Mouse (Mus musculus) MEL-GATA-1-ER (cell line): ENCODE measurements around the gene Qars.

ENCODE experiments used
- DNase-seq: peaks from one replicate; pipeline ENCODE4 v3.0.0-alpha.2; 2012; ENCODE audit warnings: low read depth; ENCODE audit errors: extremely low read depth

The Qars gene

DNA sequence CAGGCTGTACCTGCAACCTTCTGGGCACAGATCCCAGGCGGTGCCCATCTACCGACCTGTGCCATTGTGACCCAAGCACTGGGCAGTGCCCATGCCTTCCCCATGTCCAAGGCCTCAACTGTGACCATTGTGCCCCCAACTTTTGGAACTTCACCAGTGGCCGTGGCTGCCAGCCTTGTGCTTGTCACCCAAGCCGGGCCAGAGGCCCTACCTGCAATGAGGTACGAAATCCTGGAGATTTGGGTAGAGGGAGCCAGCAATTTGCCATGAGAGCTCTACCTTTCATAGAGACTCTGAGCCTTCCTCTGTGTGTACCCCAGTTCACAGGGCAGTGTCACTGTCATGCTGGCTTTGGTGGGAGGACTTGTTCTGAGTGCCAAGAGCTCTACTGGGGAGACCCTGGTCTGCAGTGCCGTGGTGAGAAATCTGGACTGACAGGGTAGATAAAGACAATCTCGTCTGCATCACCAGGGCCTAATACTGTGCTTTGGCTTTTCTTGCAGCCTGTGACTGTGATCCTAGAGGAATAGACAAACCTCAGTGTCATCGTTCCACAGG, 20.5 kb upstream of the Qars start:
- DNase-seq, result no peak

DNA sequence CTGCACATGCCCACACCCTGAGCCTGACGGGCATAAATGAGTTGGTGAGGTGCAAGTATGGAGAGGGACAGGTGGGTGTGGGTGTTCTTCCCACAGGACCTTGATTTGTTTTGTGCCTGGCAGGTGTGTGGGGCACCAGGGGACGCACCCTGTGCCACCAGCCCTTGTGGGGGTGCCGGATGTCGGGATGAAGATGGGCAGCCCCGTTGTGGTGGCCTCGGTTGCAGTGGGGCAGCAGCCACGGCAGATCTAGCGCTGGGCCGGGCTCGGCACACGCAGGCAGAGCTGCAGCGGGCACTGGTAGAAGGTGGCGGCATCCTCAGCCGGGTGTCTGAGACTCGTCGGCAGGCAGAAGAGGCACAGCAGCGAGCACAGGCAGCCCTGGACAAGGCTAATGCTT, 19.1 kb upstream of the Qars start:
- DNase-seq, result no peak

DNA sequence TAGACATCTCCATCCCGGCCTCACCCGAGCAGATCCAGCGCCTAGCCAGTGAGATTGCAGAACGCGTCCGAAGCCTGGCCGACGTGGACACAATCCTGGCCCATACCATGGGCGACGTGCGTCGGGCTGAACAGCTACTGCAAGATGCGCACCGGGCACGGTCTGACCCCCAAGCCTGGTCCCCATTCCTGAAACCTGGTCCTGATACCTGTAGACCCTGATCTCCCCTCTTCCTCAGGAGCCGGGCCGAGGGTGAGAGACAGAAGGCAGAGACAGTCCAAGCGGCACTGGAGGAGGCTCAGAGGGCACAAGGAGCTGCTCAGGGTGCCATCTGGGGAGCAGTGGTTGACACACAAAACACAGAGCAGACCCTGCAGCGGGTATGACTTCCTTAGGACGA, 18.3 kb upstream of the Qars start:
- DNase-seq, result no peak

DNA sequence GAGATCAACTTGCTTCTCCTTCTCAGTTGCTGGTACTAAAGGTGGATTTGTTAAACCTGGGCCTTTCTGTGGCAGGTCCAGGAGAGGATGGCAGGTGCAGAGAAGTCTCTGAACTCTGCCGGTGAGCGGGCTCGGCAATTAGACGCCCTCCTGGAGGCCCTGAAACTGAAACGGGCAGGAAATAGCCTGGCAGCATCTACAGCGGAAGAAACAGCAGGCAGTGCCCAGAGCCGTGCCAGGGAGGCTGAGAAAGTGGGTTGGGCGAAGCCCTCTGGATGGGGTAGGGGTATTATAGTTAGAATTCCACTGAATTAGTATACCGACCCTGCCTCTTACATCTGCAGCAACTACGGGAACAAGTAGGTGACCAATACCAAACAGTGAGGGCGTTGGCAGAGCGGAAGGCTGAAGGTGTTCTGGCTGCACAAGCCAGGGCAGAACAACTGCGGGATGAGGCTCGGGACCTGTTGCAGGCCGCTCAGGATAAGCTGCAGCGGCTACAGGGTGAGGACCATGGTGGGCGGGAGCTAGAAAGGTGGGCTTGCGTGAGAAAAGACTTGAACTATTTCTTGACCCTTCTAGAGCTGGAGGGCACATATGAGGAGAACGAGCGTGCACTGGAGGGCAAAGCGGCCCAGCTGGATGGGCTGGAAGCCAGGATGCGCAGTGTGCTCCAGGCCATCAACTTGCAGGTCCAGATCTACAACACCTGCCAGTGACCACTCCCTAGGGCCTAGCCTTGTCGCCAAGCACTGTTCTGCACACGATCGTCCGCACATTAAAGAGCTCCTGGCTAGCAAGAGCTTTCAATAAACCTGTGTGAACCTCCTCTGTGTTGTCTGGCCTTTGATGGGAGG, 17.6 kb upstream of the Qars start:
- no peak for DNase-seq

DNA sequence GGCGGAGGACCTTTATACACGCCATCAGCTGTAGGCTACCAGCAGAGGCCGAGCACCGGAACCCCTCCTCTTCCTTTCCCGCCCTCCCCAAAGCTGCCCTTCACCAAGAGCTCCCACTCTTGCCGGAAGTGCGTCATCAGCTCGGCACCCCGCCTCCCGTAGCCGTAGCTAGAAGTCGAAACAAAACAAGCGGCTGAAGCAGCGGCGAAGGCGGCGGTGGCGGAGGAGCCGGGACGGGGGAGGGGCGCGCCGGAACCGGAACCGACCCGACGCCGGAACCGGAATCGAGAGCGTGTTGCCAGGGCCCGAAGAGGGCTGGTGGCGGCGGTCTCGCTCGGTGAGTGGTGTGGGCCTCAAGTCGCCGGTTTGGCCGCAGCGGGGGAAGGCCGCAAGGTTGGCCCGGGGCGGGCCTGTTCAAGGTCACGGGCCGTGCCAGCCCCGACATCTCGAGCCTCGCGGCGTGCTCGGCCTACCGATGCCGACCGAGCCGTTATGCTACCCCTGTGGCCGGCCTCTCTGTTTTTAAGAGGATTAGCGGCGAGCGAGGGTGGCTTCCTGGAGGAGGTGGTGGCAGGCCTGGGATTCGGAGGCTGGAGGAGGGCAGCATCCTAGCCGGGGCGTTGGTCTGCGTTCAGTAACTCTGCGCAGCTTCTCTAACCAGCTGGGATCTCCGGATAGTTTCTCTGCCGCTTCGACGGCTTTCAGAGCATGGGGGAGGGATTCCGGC, 16.8 kb upstream of the Qars start, which contains the start of gene Usp19:
Gene Usp19, plus strand, starts transcription at position 44 of the 727 bp plus-strand sequence.
- peak; percentile 94 for DNase-seq

DNA sequence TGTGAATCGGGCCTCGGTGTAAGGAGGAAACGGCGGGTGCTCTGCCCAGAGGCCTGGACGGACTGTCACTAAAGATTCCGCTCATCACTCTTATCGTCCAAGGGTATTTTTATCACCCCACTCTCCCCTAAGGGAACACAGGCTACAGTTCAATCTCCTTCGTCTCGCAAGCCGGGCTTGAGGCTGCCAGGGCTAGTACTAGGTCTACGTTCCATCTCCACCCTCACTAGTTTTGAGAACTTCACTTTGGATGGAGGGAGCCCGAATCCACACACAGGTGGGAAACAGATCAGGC, 16.3 kb upstream of the Qars start:
- peak; percentile 13 for DNase-seq

DNA sequence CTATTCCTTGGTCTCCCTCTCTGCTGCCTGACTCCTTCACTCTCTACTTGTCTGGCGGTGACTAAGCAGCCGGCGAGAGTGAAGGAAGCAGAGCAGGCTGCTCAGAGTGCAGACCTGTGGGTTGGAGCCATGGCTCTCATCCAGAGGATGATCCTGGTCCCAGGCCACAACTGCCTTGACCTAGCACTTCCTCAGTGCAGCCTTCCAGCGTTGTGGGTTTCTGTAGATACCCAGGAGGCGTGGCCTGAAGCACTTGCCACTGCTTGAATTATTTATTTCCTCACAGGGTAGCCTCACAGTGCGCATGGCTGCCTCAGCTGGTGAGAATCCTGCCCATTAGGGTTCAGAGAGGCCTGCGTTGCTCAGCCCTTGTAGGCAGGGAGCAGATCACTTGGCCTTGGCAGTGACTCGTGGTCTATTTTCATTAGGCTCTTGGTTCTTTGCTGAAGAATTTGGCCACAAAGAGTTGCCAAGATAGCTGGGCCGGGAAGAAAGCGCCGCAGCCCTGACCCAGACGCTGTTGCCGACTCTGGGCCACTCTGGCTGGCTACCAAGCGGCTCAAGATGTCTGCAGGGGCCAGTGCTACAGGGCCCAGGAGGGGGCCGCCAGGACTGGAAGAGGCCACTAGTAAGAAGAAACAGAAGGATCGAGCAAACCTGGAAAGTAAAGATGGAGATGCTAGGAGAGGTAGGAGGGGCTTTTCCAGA, 15.3 kb upstream of the Qars start:
- DNase-seq, result no peak

DNA sequence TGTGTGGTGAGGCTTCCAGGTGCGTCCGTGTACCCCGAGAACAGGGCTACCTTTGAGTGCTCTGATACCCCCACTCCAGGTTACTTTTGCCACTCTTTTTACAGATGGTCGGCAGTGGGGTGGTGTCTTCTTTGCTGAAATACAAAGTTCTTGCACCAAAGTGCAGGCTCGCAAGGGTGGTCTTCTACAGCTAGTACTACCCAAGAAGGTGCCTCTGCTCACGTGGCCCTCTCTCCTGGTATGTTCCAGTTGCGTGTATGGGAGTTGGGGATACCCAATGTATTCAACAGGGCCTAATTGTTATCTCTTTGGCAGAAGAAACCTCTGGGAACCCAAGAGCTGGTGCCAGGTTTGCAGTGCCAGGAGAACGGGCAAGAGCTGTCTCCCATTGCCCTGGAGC, 14.3 kb upstream of the Qars start:
- no peak for DNase-seq

DNA sequence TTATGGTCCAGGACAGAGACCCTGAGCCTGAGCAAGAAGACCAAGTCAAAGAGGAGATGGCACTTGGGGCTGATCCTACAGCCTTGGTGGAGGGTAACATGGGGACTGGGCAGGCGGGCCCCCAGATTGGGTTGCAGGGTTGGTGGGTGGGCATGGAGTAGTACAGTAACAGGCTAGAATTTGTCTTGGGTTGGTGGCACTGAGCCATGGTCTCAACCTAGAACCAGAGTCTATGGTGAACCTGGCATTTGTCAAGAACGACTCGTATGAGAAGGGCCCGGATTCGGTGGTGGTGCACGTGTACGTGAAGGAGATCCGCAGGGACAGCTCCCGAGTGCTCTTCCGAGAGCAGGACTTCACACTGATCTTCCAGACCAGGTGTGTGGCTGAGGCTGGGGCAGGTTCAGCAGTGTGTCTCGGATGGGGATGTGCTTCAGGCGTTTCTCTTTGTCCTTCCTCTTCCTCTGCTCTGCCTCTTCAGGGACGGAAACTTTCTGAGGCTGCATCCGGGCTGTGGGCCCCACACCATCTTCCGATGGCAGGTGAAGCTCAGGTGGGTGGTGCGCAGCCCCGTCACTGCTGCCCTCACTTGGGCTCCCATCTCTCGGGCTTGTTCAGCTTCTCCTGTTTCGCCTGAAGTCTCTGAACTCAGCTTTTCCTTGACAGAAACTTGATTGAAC, 13.2 kb upstream of the Qars start:
- DNase-seq, result no peak

DNA sequence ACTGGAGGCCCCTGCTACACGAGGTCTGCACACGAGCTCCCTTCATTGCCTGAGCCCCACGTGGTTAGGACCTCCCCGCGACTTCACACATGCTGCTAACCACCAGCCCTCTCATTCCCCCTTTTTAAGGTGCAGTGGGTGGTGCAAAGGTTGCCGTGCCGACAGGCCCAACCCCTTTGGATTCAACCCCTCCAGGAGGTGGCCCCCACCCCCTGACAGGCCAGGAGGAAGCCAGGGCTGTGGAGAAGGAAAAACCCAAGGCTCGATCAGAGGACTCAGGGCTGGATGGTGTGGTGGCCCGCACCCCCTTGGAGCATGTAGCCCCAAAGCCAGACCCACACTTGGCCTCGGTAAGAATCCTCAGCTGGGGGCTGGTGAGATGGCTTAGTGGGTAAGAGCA, 12.6 kb upstream of the Qars start:
- DNase-seq, result no peak

DNA sequence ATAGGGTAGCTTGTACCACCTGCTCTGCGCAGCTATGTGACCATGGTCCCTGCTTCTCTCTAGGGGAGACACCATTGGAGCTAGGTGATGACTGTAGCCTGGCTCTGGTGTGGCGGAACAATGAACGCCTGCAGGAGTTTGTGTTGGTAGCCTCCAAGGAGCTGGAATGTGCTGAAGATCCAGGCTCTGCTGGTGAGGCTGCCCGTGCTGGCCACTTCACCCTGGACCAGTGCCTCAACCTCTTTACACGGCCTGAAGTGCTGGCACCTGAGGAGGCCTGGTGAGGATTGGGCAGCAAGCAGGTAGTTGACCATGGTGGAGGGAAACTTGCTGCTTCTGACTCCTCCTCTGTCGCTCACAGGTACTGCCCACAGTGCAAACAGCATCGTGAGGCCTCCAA, 8.3 kb upstream of the Qars start:
- DNase-seq, result no peak

DNA sequence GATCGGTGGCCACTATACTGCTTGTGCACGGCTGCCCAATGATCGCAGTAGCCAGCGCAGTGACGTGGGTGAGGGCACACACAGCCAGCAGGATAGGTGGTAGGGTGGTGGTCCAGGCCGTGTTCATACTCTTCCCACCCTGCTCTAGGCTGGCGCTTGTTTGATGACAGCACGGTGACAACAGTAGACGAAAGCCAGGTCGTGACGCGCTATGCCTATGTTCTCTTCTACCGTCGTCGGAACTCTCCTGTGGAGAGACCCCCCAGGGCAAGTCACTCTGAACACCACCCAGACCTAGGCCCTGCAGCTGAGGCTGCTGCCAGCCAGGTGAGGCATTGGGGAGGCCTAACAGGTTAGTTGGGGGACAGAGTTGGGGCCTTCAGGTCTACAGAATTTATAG, 7.6 kb upstream of the Qars start:
- no peak for DNase-seq

DNA sequence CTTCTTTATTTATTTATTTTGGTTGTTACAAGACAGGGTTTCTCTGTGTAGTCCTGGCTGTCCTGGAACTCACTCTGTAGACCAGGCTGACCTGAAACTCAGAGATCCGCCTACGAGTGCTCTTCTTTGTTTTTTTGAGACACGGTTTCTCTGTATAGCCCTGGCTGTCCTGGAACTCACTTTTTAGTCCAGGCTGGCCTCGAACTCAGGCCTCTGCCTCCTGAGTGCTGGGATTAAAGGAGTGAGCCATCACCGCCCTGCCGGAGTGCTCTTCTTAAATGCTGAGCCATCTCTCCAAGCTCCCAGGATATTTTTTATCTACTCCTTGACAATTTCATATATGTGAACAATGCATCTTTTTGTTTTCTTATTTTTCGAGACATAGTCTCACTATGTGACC, 605 bp upstream of the Qars start:
- DNase-seq, result no peak

DNA sequence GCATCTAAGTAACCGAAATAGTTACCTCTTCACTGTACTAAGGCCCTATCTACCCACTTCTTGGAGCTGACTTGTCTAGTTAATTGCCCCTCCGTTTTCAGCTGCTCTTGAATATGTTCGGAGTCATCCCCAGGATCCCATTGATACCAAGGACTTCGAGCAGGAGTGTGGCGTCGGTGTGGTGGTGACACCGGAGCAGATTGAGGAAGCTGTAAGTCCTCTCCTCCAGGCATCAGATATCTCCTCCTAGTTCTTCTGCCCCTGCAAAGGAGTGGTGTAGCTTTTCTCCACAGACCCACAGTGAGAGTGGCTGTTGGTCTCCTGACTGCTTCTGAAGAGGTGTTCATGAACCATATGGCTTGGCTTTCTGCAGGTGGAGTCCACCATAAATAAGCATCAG, 1.3 kb downstream of the Qars start:
- DNase-seq, result peak; percentile 43

DNA sequence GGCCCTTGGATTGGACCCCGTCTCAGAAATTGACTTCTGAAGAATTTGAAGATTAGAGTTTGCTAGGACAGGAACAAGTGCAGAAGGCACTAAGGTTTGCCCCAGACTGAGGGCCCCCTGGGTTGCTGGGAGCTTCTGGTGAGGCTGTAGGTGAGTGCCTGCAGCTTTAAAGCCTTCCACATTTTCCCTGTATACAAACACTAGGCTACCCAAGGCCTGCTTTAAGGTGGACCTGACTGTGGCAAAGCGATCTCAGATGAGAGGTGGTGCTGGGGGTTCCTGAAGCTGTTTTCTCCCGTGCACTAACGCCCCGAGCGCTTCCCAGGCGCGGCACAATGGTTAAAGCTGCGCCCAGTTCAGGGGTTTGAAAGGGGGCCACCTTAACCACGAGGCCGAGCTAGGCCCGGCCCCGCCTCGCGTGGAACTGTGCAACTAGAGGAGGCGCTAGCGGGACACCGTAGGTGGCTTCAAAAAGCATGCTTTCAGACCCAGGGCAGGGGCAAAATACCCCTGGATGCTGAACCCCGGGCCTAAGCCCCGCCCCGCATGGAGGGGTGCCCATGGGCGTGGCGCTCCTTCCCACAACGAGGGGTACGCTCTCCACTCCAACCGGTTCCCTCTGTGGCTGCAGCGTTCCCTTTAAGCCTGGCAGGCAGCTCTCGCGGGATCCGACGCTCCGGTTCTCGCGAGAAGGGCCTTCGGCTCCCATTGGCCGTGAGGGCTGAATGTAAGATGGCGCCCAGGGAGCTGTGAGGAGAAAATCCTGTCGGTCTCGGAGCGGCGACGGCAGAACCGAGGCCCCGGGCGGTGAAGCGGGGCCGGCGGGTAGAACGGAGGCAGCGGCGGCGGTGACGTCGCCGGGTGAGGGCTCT, 9.1 kb downstream of the Qars start, which contains the start of gene Qrich1:
Gene Qrich1, plus strand, starts transcription at position 427 of the 872 bp plus-strand sequence.
- peak; percentile 95 for DNase-seq

DNA sequence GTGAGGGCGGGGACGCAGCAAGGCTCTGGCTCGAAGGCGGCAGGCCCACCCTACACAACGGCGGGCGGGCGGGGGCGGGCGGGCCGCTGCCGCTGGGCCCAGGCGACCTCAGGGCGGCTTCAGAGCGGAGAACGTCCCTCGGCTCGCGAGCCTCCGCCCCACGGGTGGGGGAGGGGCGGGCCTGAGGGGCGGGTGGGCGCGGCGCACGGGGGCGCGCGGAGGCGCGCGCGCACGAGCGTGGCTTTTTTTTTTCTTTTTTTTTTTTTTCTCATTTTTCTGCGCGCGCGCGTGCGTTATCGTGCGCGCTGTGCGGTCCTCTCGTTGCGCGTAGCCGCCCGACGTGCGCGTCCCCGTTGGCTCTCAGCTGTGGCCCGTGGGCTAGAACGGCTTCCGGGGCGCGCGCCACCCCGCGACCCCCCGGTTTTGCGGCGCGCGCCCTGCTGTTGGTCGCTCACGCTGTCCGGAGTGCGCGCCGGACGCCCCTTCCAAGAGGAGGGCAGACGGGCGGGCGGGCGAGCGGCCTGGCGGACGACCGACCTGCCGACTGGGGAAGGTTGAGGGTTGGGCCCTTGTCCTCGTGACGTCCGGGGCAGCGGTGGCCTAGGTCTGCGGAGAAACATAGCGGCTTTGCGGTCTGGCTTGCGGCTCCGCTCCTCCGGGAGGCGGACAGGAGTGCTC, 9.9 kb downstream of the Qars start:
- DNase-seq, result peak; percentile 40

DNA sequence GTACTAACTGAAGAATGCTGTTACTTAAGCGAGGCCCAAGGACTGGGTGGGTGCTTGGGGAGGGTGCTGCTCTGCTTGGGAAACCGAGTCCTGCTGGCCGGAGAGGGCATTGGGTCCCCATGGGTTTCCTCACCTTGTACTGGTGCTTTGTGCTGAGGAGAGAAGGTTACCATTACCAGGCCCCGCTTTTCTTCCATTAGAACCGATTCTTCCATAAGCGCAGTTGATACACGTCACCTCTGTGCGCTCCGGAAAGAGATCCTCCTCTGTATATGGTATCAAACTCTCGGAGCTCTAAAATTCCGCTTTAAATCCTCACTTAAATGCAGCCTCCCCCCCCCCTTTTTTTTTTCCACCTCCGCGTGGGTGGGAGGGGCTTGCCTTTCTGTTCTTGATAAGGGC, 10.4 kb downstream of the Qars start:
- peak; percentile 78 for DNase-seq

DNA sequence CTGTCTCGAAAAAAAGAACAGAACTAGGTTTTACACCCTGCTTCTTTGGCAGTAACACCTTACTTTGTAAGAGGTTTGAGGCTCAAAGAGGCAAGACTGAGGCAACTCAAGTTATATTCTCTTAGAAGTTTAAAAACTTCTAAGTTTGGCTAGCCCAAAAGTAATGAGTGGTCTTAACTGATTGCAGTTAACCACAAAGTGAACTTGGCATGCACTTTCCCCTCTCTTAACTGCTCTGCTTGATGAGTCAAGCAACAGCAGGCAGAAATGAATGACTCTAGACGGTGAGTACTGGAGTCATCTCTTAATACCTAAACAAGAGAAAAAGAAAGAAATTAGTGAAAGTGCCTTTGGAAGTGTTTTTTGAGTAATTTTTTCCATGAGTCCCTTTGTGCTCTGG, 14.1 kb downstream of the Qars start:
- peak; percentile 27 for DNase-seq

DNA sequence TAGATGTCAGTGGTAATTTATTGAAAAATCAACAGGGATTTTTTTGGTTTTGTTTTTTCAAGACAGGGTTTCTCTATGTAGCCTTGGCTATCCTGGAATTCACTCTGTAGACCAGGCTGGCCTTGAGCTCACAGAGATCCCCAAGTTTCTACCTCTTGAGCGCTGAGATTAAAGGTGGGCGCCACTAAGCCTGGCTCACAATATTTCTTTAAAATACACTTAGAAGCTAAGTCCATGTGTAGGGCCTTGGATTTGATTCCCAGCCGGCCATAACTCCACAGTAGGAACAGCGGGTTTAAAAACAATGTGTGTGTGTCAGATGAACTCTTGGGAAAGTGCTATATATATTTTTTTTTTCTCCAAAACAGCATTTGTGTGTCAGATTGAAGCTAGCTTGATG, 15.8 kb downstream of the Qars start:
- no peak for DNase-seq

DNA sequence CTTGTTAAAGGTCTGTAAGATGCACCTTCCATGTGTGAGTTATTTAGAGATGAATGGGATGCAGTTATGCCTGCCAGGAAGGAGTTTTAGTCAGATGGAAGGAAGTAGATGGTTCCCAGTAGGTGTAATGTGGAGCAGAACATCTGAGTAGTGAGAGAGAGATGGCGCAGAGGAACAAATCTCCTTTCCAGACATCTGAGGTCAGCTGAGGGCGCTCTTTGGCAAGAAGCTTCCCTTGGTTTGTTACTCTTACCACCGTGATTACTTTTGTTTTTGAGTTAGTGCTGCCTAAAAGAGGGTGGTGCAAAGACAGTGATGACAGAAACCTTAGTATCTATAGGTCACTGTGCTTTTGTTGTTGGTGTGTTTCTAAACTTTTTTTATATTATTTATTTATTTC, 17.9 kb downstream of the Qars start:
- DNase-seq, result no peak
